Mouse (Mus musculus) embryo, embryonic 11.5 days (tissue): ENCODE data around the gene Bag3.
"Not testable (repeated sequence)": the region's sequence is repeated elsewhere in the genome, so short reads cannot be mapped to it uniquely, and the experiment has no call there.

Experiments
- DNase-seq: peaks from one replicate; pipeline ENCODE4 v3.0.0-alpha.2; 2012; ENCODE audit warnings: low read depth, low spot score

Bag3 gene

GRCm38 (mm10) chr7:128567561-128568244 is 44.3 kb downstream of the Bag3 start:
- DNase-seq, result no peak

- DNase-seq, result not testable (repeated sequence)
These were observed 46.0 kb downstream of the Bag3 start for GRCm38 (mm10) chr7:128569429-128569828.

GRCm38 (mm10) chr7:128569987-128570656 is 46.7 kb downstream of the Bag3 start:
- no peak for DNase-seq

DNA sequence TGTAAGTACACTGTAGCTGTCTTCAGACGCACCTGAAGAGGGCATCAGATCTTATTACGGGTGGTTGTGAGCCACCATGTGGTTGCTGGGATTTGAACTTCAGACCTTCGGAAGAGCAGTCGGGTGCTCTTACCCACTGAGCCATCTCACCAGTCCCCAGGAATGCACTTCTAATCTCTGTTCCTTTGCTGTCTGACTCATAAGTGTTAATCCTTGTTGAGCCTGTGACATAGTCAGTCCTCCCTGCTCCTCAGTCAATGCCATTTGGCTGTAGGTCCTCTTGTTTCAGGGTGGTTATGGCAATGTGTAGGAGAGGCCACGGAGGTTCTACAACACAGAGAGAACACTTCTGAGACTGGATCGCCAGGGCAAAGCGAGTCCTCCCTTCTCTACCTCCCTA is 47.2 kb downstream of the Bag3 start:
- not testable (repeated sequence) for DNase-seq

- no peak for DNase-seq
These were observed 48.6 kb downstream of the Bag3 start for GRCm38 (mm10) chr7:128572030-128572429.

- DNase-seq, result no peak
These were observed 51.8 kb downstream of the Bag3 start for GRCm38 (mm10) chr7:128575211-128575610.

DNA sequence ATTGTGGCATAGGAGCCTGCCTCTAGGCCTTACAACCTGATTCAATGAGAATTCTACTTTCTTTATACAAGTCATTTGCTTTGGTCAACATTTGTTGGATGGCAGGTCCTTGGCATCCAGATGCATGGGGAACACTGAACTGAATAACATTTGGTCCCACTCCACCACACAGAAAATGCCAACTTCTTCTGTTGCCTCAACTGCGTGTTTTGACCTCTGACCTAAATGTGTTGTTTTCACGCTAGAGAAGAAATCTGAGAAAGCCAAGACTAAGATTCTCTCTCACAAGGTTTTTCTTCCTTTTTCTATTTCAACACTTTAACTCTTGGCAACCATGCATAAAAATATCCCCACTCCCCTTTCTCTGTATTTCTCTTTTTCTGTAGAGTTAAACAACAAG is 52.4 kb downstream of the Bag3 start:
- no peak for DNase-seq

DNA sequence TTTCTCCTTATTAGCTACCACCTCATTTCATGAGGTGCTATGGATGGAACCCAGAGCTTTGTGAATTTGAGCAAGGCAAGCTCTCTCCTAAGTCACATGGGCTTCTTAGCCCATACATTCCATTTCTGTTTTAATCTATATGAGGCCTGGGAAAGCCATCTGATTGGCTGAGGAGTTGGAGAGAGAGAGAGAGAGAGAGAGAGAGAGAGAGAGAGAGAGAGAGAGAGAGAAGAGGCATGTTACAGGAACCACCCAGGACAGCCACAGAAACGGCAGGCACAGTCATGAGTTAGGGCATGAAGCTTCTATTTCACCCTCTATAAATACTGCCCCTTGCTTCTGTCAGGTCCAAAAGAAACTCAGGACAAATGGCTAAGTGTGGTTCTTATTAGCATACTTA is 54.2 kb downstream of the Bag3 start:
- no peak for DNase-seq

GRCm38 (mm10) chr7:128578199-128578945 is 55.0 kb downstream of the Bag3 start:
- DNase-seq, result no peak

DNA sequence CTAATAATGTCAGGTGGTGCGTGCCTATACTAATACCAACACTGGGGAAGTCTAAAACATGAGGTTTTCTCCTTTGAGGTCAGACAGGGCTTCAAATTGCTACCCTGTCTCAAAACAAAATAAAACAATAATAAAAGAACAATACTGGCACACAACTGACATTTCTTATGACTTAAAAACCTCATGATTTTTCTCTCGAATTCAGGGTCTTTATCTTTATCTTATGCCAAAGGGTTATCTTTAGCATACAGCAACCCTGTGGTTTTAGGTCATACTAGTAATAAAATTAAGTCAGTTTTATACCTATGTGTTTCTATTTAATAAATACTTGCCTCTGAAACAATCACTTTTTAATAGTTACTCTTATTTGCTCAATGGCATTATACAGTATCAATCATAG is 56.0 kb downstream of the Bag3 start:
- DNase-seq, result no peak

DNA sequence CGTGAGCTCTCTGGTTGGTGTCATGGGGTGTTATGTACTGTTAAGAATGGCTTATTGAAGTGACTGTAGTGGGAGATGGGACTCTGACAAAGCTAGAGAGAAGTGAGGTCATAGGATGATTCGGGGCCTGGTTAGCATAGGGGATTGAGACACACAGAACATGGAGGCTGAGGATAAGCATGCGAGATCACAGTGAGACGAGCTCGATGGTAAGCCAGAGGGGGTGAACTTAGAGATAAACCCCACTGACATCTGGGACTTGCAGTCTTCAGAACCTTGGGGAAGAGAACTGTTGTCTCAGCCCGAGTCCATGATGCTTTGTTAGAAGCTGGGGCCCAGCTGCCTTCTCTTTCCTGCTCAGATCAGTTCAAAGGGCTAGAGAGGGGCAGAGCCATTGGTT is 56.9 kb downstream of the Bag3 start:
- no peak for DNase-seq

DNA sequence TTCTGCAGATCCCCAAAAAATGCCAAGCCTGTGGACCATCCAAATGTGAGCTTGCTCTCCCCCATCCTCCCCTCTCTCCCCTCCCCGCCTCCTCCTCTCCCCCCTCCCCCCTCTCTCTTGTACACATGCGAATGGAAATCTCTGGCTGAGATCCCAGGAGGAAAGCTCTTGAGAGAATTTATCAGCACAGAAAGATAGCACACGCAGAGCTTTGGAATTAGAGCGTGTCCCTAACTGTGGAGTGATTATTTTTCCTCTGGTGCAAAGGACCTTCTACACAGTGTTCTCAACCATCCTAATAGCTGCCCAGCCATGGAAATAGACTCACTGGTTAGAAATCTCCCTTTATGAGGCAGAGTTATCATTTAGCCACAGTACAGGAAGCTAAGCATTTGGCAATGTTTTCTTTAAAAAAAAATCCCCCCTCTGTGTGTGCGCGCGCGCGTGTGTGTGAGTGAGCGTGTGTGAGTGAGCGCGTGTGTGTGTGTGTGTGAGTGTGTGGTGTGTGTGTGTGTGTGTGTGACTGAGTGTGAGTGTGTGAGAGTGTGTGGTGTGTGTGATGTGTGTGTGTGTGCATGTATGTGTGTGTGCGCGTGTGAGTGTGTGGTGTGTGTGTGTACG is 58.6 kb downstream of the Bag3 start:
- no peak for DNase-seq

DNA sequence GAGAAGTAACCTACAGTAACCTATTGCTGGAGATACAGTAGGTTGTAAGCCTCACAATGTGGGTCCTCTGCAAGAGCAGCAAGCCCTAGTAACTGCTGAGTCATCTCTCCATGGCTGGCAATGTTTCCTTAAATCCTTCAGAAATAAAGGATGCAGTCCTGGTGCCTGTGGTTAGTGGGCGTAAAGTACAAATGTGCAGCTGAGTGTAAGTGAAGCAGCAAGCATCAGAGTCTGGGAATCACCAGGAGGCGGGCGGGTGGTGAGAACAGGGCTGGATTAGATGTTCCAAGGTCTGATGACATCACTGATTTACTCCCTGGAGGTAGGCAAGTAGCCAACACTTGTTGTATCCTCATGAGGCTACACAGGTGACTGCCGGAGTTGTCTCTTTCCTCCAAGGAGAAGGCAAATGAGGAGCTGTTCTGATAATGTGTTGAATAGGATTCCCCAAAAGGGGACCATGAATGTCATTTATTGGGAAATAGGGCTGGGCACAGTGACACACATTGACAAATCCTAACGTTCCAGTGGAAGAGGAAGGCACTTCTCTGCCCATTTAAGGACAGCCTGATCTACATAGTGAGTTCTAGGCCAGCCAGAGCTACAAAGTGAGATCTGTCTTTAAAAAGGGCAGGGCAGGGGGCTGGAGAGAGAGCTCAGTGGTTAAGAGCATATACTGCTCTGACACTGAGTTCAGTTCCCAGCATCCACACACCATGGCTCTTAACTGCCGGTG is 60.0 kb downstream of the Bag3 start:
- DNase-seq, result no peak

- DNase-seq, result no peak
These were observed 64.0 kb downstream of the Bag3 start for GRCm38 (mm10) chr7:128587334-128587933.

- DNase-seq, result no peak
These were observed 68.1 kb downstream of the Bag3 start for GRCm38 (mm10) chr7:128591345-128592084.

- DNase-seq, result no peak
These were observed 68.9 kb downstream of the Bag3 start for GRCm38 (mm10) chr7:128592118-128592935.

DNA sequence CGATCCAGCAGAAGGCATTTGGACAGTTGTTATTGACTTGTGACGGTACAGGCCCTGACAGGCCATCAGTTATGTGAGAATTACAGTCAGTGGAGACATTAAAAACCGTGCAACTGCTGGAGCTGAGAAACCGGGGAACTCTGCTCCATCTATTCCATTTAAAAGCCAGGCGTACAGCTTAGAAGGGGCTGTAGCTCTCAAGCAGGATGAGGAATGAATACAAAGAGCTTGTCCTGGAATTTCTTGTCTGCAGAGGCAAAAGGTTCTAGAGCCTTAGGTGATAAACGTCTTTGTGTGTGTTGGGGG is 69.5 kb downstream of the Bag3 start:
- DNase-seq, result no peak

- DNase-seq, result no peak
These were observed 72.9 kb downstream of the Bag3 start for GRCm38 (mm10) chr7:128596274-128596673.
